Mouse (Mus musculus) C2C12 (cell line): Measurements from ENCODE around the gene Gm11042. TPM values are rescaled to one million over a fixed set of nuclear protein-coding genes. Genes with fewer than 3 reads are reported as not detected.

ENCODE experiments used
- H3K27me3 ChIP-seq: one replicate; pipeline ENCODE4 v1.6.1; 2011; ENCODE audit not compliant: control insufficient read depth, insufficient read depth, insufficient read length
- H3K36me3 ChIP-seq: one replicate; pipeline ENCODE4 v1.6.1; 2011; ENCODE audit not compliant: control insufficient read depth, insufficient read depth
- H3K4me3 ChIP-seq: one replicate; pipeline ENCODE4 v1.5.1; 2011; ENCODE audit warnings: mild to moderate bottlenecking, control low read depth; ENCODE audit not compliant: poor library complexity, insufficient read depth, severe bottlenecking
- H3K79me2 ChIP-seq: one replicate; pipeline ENCODE4 v1.6.1; 2011; ENCODE audit not compliant: control insufficient read depth, insufficient read depth
- H3K79me3 ChIP-seq: one replicate; pipeline ENCODE4 v1.6.1; 2011; ENCODE audit warnings: low read depth, control low read depth
- H3ac ChIP-seq: one replicate; pipeline ENCODE3; 2011; ENCODE audit warnings: low read depth; ENCODE audit not compliant: control insufficient read depth, insufficient read length
- CEBPB ChIP-seq: IDR thresholded peaks from one replicate; pipeline ENCODE4 v1.6.1; 2011; ENCODE audit warnings: low read depth, mild to moderate bottlenecking, control low read depth, moderate library complexity
- CTCF ChIP-seq: IDR thresholded peaks from one replicate; pipeline ENCODE4 v1.5.1; 2011; ENCODE audit not compliant: control insufficient read depth, insufficient read depth, insufficient read length
- polyA plus RNA-seq: library from polyadenylated mRNA; unstranded; fragments of >200 nt; fragmentation: generic; extraction: Trizol; gene quantifications from one replicate; pipeline ENCODE4 v1.2.1, GENCODE M21; 2012; ENCODE audit warnings: missing spikeins

The Gm11042 gene
- polyA plus RNA-seq, 1 experiment: not detected

DNA sequence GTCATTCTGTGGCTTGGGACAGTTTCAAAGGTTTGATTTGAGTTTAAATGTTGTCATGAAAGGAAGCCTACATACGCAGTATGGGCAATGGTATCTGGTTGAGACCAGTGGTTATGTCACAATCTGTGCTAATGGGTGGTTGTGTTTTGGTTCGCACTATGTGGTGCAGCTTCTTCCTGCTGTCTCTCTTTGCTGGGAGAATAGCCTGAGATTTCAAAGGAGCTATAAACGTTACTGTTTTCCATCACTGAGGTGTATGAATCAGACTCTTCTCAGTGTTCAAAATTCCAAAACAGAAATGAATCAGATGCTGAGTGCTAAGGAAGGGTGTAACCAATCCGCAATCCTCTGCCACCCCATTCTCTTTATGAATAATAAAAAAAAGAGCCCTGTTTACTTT, 49.1 kb downstream of the Gm11042 start:
- H3K27me3 ChIP-seq: no peaks in the 10 kb centered on the region
- no peak overlapping the region for H3K4me3 ChIP-seq
- TF ChIP-seq CTCF (no peak), CEBPB (peak; percentile 43)
- no peak overlapping the region for H3ac ChIP-seq
- H3K79me2 ChIP-seq: no peaks in the 10 kb centered on the region
- H3K36me3 ChIP-seq: no peaks in the 10 kb centered on the region
- H3K79me3 ChIP-seq: no peaks in the 10 kb centered on the region
